8 mouse cellular contexts compared by ENCODE assay signal in genomic region chr15:64434502-64434901, GRCm38 (mm10).
DNase-seq lines count a peak whose midpoint lies in the region; ATAC-seq and TF ChIP-seq lines count a peak whose summit lies in the region.

No protein-coding gene starts in this region.

- peak; percentile 17 for DNase-seq in lung, postnatal 0 days (ENCODE audit: low spot score)
- DNase-seq in lung, adult 18-20 months: no peak
- DNase-seq in embryonic facial prominence, embryonic 14.5 days (ENCODE audit: low spot score): peak; percentile 60
- DNase-seq in layer of hippocampus, adult 18-20 months (ENCODE audit: low spot score in 2 of 2): peak; percentile 76 to 82
- peak; percentile 38 for DNase-seq in midbrain, embryonic 14.5 days
- no peak for DNase-seq in adipocyte (ENCODE audit: low spot score)
- no peak for DNase-seq in urinary bladder, adult 18-20 months (ENCODE audit: low spot score in 2 of 2)
- no peak for DNase-seq in adrenal gland, postnatal 25 days

- H3K4me1 ChIP-seq in lung, postnatal 0 days (ENCODE audit: insufficient read depth, low read depth, low read length): no peaks in the 10 kb centered on the region
- no peaks in the 10 kb centered on the region for H3K4me1 ChIP-seq in embryonic facial prominence, embryonic 14.5 days (ENCODE audit: control insufficient read depth, insufficient read depth, low read length)
- H3K4me1 ChIP-seq in midbrain, embryonic 14.5 days (ENCODE audit: control insufficient read depth, insufficient read depth, low read length): no peaks in the 10 kb centered on the region

- no peak for TF ChIP-seq CTCF in lung, postnatal 0 days (IDR thresholded peaks at IDR 0.05)

- no peak; the same call in 1 of the 2 replicates for ATAC-seq in lung, postnatal 0 days
- ATAC-seq in embryonic facial prominence, embryonic 14.5 days (ENCODE audit: low read depth): peak; percentile 55; the same call in 1 of the 2 replicates
- peak; percentile 60; the same call in 1 of the 2 replicates for ATAC-seq in midbrain, embryonic 14.5 days (ENCODE audit: low FRiP score, low TSS enrichment)

- no peak overlapping the region for H3K4me3 ChIP-seq in lung, postnatal 0 days (ENCODE audit: low read depth, low read length)
- H3K4me3 ChIP-seq in embryonic facial prominence, embryonic 14.5 days (ENCODE audit: low read depth, low read length): no peak overlapping the region
- H3K4me3 ChIP-seq in midbrain, embryonic 14.5 days (replicated peaks; ENCODE audit: low read depth, low read length): no peak overlapping the region

- no peak for TF ChIP-seq EP300 in lung, postnatal 0 days (IDR thresholded peaks at IDR 0.05)

- 12% methylated on average over 3 of the region's 3 CpGs for WGBS in lung, postnatal 0 days
- 3% methylated on average over 3 of the region's 3 CpGs for WGBS in embryonic facial prominence, embryonic 14.5 days
- 0% methylated on average over 3 of the region's 3 CpGs for WGBS in midbrain, embryonic 14.5 days

- H3K9ac ChIP-seq in lung, postnatal 0 days (replicated peaks; ENCODE audit: low read depth): no peak overlapping the region
- no peak overlapping the region for H3K9ac ChIP-seq in embryonic facial prominence, embryonic 14.5 days (ENCODE audit: low read depth, low read length)
- no peak overlapping the region for H3K9ac ChIP-seq in midbrain, embryonic 14.5 days (replicated peaks; ENCODE audit: low read length)

- H3K36me3 ChIP-seq in lung, postnatal 0 days (ENCODE audit: insufficient read depth, low read length): no peaks in the 10 kb centered on the region
- H3K36me3 ChIP-seq in embryonic facial prominence, embryonic 14.5 days (ENCODE audit: control insufficient read depth, insufficient read depth, low read length): no peaks in the 10 kb centered on the region
- H3K36me3 ChIP-seq in midbrain, embryonic 14.5 days (ENCODE audit: control insufficient read depth, insufficient read depth, low read length): no peaks in the 10 kb centered on the region

- no peak overlapping the region for H3K4me2 ChIP-seq in lung, postnatal 0 days (replicated peaks; ENCODE audit: low read depth, low read length)
- H3K4me2 ChIP-seq in embryonic facial prominence, embryonic 14.5 days (ENCODE audit: low read depth, low read length): no peak overlapping the region
- no peak overlapping the region for H3K4me2 ChIP-seq in midbrain, embryonic 14.5 days (ENCODE audit: low read length)

- H3K27me3 ChIP-seq in lung, postnatal 0 days (replicated peaks; ENCODE audit: insufficient read depth, low read length): no peaks in the 10 kb centered on the region
- no peaks in the 10 kb centered on the region for H3K27me3 ChIP-seq in embryonic facial prominence, embryonic 14.5 days (replicated peaks; ENCODE audit: control insufficient read depth, insufficient read depth, low read length)
- H3K27me3 ChIP-seq in midbrain, embryonic 14.5 days (ENCODE audit: control insufficient read depth, insufficient read depth, low read length): no peaks in the 10 kb centered on the region

- no peaks in the 10 kb centered on the region for H3K9me3 ChIP-seq in lung, postnatal 0 days (ENCODE audit: low read length)
- no peaks in the 10 kb centered on the region for H3K9me3 ChIP-seq in embryonic facial prominence, embryonic 14.5 days (ENCODE audit: control insufficient read depth, low read length)
- H3K9me3 ChIP-seq in midbrain, embryonic 14.5 days (ENCODE audit: control insufficient read depth, low read length): no peaks in the 10 kb centered on the region

- no peak overlapping the region for H3K27ac ChIP-seq in lung, postnatal 0 days (ENCODE audit: low read length)
- no peak overlapping the region for H3K27ac ChIP-seq in embryonic facial prominence, embryonic 14.5 days (replicated peaks; ENCODE audit: low read depth, low read length)
- no peak overlapping the region for H3K27ac ChIP-seq in midbrain, embryonic 14.5 days (replicated peaks; ENCODE audit: low read depth, low read length)

Comparison
In these comparisons a context has a peak if more than half of its experiments do, and no peak if none do; other contexts are left out.
1. DNase-seq: peak in lung, postnatal 0 days (single experiment), embryonic facial prominence, embryonic 14.5 days (single experiment), layer of hippocampus, adult 18-20 months (2 of 2) and midbrain, embryonic 14.5 days (single experiment); none in lung, adult 18-20 months (0 of 2), adipocyte (single experiment), urinary bladder, adult 18-20 months (0 of 2) and adrenal gland, postnatal 25 days (single experiment).